Mouse (Mus musculus) frontal cortex, postnatal 36 days (tissue): ENCODE data around the gene Fam217a.
"Not testable (repeated sequence)": the region's sequence is repeated elsewhere in the genome, so short reads cannot be mapped to it uniquely, and the experiment has no call there.

Experiments used
- DNase-seq, 2 experiments: peaks; one replicate each; pipeline ENCODE4 v3.0.0; 2022; ENCODE audit warnings: low spot score in 2 of 2

Gene Fam217a

GRCm38 (mm10) chr13:34874736-34875135 lies 49.4 kb downstream of the Fam217a start:
- peak in 1 of 2 experiments; percentile 17 for DNase-seq

- DNase-seq, result peak; percentile 94 to 95
Measured at GRCm38 (mm10) chr13:34873801-34874681, 50.1 kb downstream of the Fam217a start.

GRCm38 (mm10) chr13:34864420-34865169 lies 59.5 kb downstream of the Fam217a start:
- peak in 1 of 2 experiments; percentile 70 for DNase-seq

- not testable (repeated sequence) for DNase-seq
Measured at GRCm38 (mm10) chr13:34861166-34861565, 62.9 kb downstream of the Fam217a start.
